Mouse (Mus musculus): ENCODE data around the gene Sipa1.

DNA sequence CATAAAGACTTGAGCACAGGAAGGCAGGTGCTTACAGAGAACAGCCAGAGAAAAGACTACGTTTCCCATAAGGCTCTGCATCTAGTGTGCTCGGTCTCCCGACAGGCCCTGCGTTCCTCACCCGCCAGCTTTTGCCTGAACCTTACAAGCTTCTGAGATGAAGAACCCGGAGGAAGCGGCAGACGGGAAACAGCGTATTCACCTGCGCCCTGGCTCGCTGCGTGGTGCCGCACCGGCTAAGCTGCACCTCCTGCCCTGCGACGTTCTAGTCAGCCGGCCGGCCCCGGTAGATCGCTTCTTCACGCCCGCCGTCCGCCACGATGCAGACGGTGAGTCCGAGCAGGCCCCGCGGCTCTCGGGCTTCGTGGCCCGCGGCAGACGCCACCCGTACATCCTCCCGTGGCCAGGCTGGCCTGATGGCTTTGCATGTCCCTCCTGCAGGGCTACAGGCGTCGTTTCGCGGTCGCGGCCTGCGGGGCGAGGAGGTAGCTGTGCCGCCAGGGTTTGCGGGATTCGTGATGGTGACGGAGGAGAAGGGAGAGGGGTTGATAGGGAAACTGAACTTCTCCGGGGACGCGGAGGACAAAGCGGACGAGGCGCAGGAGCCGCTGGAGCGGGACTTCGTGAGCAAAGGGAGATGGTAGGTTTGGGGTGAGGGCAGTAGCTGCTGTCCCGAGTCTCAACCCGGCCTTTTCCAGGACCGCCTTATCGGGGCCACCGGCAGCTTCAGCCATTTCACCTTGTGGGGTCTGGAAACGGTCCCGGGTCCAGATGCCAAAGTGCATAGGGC lies 61.6 kb downstream of the Sipa1 start, which contains the start of gene Rnaseh2c:
- no peak for TF ChIP-seq GATA1 (IDR thresholded peaks at IDR 0.05; ENCODE audit: low read length)
- no peak for TF ChIP-seq TAL1 (IDR thresholded peaks at IDR 0.05; ENCODE audit: low read length)

All from erythroblast, embryonic 14.5 days (primary cell).